Mouse (Mus musculus): Measurements from ENCODE around the gene Cd3e. TPM values are rescaled to one million over a fixed set of nuclear protein-coding genes. Genes with fewer than 3 reads are reported as not detected.

Gene Cd3e
- not detected in 2 replicates for polyA plus RNA-seq (2015; fragmentation: Nextera tagmentation; extraction: Ambion mirVana)

GRCm38 (mm10) chr9:45009180-45010078, at the start of gene Cd3e:
Cd3e (minus strand) TSS chr9:45009627.
- Histone ChIP-seq H3K4me2 (no peak within 1 kb of the TSS), H3K9me3 (no peaks in the 10 kb centered on the region), H3K4me3 (no peak within 1 kb of the TSS), H3K36me3 (no peaks in the 10 kb centered on the region), H3K4me1 (no peaks in the 10 kb centered on the region), H3K9ac (no peak within 1 kb of the TSS), H3K27me3 (peaks cover 13% of the 10 kb centered on the region), H3K27ac (no peak within 1 kb of the TSS)
- ATAC-seq (ENCODE audit: insufficient number of reproducible peaks, insufficient read depth, low FRiP score, low TSS enrichment, low read depth) = no peak
- WGBS = 87% methylated on average over 19 of the region's 19 CpGs

- Histone ChIP-seq H3K9me3 (no peaks in the 10 kb centered on the region), H3K4me3 (no peak overlapping the region), H3K4me2 (no peak overlapping the region), H3K9ac (no peak overlapping the region), H3K27ac (no peak overlapping the region), H3K36me3 (no peaks in the 10 kb centered on the region), H3K4me1 (no peaks in the 10 kb centered on the region), H3K27me3 (peaks cover 53% of the 10 kb centered on the region)
- no peak for ATAC-seq (ENCODE audit: insufficient number of reproducible peaks, insufficient read depth, low FRiP score, low TSS enrichment, low read depth)
- 17% methylated on average over 5 of the region's 5 CpGs for WGBS
Observed at GRCm38 (mm10) chr9:45058304-45058940, 49.0 kb upstream of the Cd3e start.

GRCm38 (mm10) chr9:45055082-45055713, 45.8 kb upstream of the Cd3e start, which contains the start of gene Mpzl3:
Mpzl3 (plus strand) TSS chr9:45055186.
- peak within 1 kb of the TSS; percentile 69 for H3K4me2 ChIP-seq
- H3K4me1 ChIP-seq = no peaks in the 10 kb centered on the region
- no peaks in the 10 kb centered on the region for H3K36me3 ChIP-seq
- peak; percentile 86 for ATAC-seq (ENCODE audit: insufficient number of reproducible peaks, insufficient read depth, low FRiP score, low TSS enrichment, low read depth)
- peak within 1 kb of the TSS; percentile 66 for H3K9ac ChIP-seq
- 0% methylated on average over 33 of the region's 33 CpGs for WGBS
- H3K4me3 ChIP-seq = peak within 1 kb of the TSS; percentile 65
- H3K27ac ChIP-seq = peak within 1 kb of the TSS; percentile 94
- H3K9me3 ChIP-seq = no peaks in the 10 kb centered on the region
- peaks cover 49% of the 10 kb centered on the region for H3K27me3 ChIP-seq

- WGBS = 90% methylated on average over 2 of the region's 2 CpGs
- H3K9me3 ChIP-seq = no peaks in the 10 kb centered on the region
Observed at GRCm38 (mm10) chr9:45050301-45050700, 40.9 kb upstream of the Cd3e start.

DNA sequence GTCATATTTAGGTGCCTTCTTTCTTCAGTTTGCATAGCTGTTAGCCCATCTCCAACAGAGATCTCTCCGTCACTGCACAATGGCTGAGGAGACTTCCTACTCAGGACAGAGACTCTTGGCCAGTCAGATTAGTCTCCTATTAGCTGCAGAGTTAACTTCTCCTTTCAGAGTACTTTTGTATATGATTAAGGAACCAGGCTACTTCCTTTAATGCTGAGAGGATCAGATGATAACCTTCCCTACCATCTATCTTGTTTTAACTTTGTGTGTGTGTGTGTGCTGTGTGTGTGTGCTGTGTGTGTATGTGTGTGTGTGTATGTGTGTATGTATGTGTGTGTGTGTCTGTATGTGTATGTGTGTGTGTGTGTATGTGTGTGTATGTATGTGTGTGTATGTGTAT, 40.3 kb upstream of the Cd3e start:
- H3K27ac ChIP-seq = no peak overlapping the region
- H3K4me1 ChIP-seq = no peaks in the 10 kb centered on the region
- no peak overlapping the region for H3K4me3 ChIP-seq
- H3K36me3 ChIP-seq = no peaks in the 10 kb centered on the region
- H3K9me3 ChIP-seq = no peaks in the 10 kb centered on the region
- no peak overlapping the region for H3K4me2 ChIP-seq
- ATAC-seq (ENCODE audit: insufficient number of reproducible peaks, insufficient read depth, low FRiP score, low TSS enrichment, low read depth) = no peak
- no peak overlapping the region for H3K9ac ChIP-seq
- peaks cover 18% of the 10 kb centered on the region for H3K27me3 ChIP-seq
- WGBS = 93% methylated on average over 1 of the region's 1 CpGs

More at GRCm38 (mm10) chr9:45050301-45050700, 40.9 kb upstream of the Cd3e start:
- H3K9ac ChIP-seq = no peak overlapping the region
- ATAC-seq (ENCODE audit: insufficient number of reproducible peaks, insufficient read depth, low FRiP score, low TSS enrichment, low read depth) = no peak
- H3K27me3 ChIP-seq = peaks cover 18% of the 10 kb centered on the region
- H3K36me3 ChIP-seq = no peaks in the 10 kb centered on the region
- H3K4me2 ChIP-seq = no peak overlapping the region
- H3K27ac ChIP-seq = no peak overlapping the region
- H3K4me3 ChIP-seq = no peak overlapping the region
- no peaks in the 10 kb centered on the region for H3K4me1 ChIP-seq

DNA sequence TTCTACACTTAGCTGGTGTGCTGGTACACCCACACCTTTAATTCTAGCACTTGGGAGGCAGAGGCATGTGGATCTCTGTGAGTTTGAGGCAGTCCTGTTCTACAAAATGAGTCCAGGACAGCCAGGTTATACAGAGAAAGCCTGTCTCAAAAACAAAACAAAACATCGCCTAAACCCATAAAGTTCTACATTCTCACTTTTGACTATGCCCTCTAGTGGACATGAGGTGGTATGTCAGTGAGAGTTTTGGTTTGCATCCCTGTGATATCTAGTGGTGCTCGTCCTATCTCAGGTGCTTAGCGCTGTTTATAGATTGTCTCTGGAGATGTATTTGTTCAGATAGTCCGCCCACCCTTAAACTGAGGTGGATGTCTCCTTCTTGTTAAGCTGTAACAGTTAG, 39.1 kb upstream of the Cd3e start:
- H3K4me2 ChIP-seq = no peak overlapping the region
- peaks cover 2% of the 10 kb centered on the region; the same call in 1 of the 2 replicates for H3K4me1 ChIP-seq
- H3K9me3 ChIP-seq = no peaks in the 10 kb centered on the region
- no peak overlapping the region for H3K27ac ChIP-seq
- peaks cover 22% of the 10 kb centered on the region for H3K27me3 ChIP-seq
- WGBS = 28% methylated on average over 4 of the region's 4 CpGs
- no peak overlapping the region for H3K9ac ChIP-seq
- no peaks in the 10 kb centered on the region for H3K36me3 ChIP-seq
- no peak for ATAC-seq (ENCODE audit: insufficient number of reproducible peaks, insufficient read depth, low FRiP score, low TSS enrichment, low read depth)
- H3K4me3 ChIP-seq = no peak overlapping the region

- 91% methylated on average over 16 of the region's 16 CpGs for WGBS
- peaks cover 10% of the 10 kb centered on the region; the same call in 1 of the 2 replicates for H3K4me1 ChIP-seq
- no peak for ATAC-seq (ENCODE audit: insufficient number of reproducible peaks, insufficient read depth, low FRiP score, low TSS enrichment, low read depth)
Observed at GRCm38 (mm10) chr9:45046973-45047372, 37.5 kb upstream of the Cd3e start.

GRCm38 (mm10) chr9:45042947-45043346, 33.5 kb upstream of the Cd3e start:
- Histone ChIP-seq H3K36me3 (no peaks in the 10 kb centered on the region), H3K9ac (peak overlapping the region; percentile 54), H3K4me3 (peak overlapping the region; percentile 41), H3K4me1 (peaks cover 18% of the 10 kb centered on the region), H3K4me2 (peak overlapping the region; percentile 60), H3K27me3 (peaks cover 64% of the 10 kb centered on the region), H3K27ac (peak overlapping the region; percentile 24; the same call in 1 of the 2 replicates), H3K9me3 (no peaks in the 10 kb centered on the region)
- WGBS = 2% methylated on average over 10 of the region's 10 CpGs
- no peak for ATAC-seq (ENCODE audit: insufficient number of reproducible peaks, insufficient read depth, low FRiP score, low TSS enrichment, low read depth)

More at GRCm38 (mm10) chr9:45046973-45047372, 37.5 kb upstream of the Cd3e start:
- Histone ChIP-seq H3K36me3 (no peaks in the 10 kb centered on the region), H3K9ac (no peak overlapping the region), H3K4me2 (no peak overlapping the region), H3K27me3 (peaks cover 30% of the 10 kb centered on the region), H3K4me3 (no peak overlapping the region), H3K27ac (no peak overlapping the region), H3K9me3 (no peaks in the 10 kb centered on the region)

- H3K27me3 ChIP-seq = peaks cover 64% of the 10 kb centered on the region
- H3K4me3 ChIP-seq = peak overlapping the region; percentile 41
- H3K9ac ChIP-seq = peak overlapping the region; percentile 54
- H3K9me3 ChIP-seq = no peaks in the 10 kb centered on the region
- H3K4me1 ChIP-seq = peaks cover 18% of the 10 kb centered on the region
- H3K27ac ChIP-seq = peak overlapping the region; percentile 24; the same call in 1 of the 2 replicates
- H3K4me2 ChIP-seq = peak overlapping the region; percentile 60
- peak; percentile 75; the same call in 1 of the 2 replicates for ATAC-seq (ENCODE audit: insufficient number of reproducible peaks, insufficient read depth, low FRiP score, low TSS enrichment, low read depth)
- 4% methylated on average over 20 of the region's 20 CpGs for WGBS
- H3K36me3 ChIP-seq = no peaks in the 10 kb centered on the region
Observed at GRCm38 (mm10) chr9:45042056-45042720, 32.8 kb upstream of the Cd3e start.

GRCm38 (mm10) chr9:45041131-45041838, 31.9 kb upstream of the Cd3e start:
- WGBS = 34% methylated on average over 17 of the region's 17 CpGs
- Histone ChIP-seq H3K9me3 (no peaks in the 10 kb centered on the region), H3K4me1 (peaks cover 18% of the 10 kb centered on the region), H3K27ac (no peak overlapping the region), H3K4me2 (peak overlapping the region; percentile 32), H3K9ac (peak overlapping the region; percentile 32; the same call in 1 of the 2 replicates), H3K36me3 (no peaks in the 10 kb centered on the region), H3K27me3 (peaks cover 64% of the 10 kb centered on the region), H3K4me3 (no peak overlapping the region)
- ATAC-seq (ENCODE audit: insufficient number of reproducible peaks, insufficient read depth, low FRiP score, low TSS enrichment, low read depth) = no peak
